Mouse (Mus musculus) left cerebral cortex, postnatal 10 days (tissue): ENCODE measurements around the gene Cbr3. TPM values are rescaled to one million over a fixed set of nuclear protein-coding genes. Genes with fewer than 3 reads are reported as not detected.
"Not testable (repeated sequence)": the region's sequence is repeated elsewhere in the genome, so short reads cannot be mapped to it uniquely, and the experiment has no call there.

Source experiments
- DNase-seq, 2 experiments: peaks; one replicate each; pipeline ENCODE4 v3.0.0; 2021 to 2022; ENCODE audit warnings: low spot score in 2 of 2, mixed read lengths in 1 of 2; ENCODE audit errors: extremely low spot score in 1 of 2
- intact Hi-C: fragments of 180-260 bp; cut with DNase I; formaldehyde crosslinking; loops from one replicate; pipeline ENCODE4 v1.15.1; 2025
- total RNA-seq, 2 experiments: library from RNA; stranded (reverse); gene quantifications; 2 replicates each; pipeline ENCODE4 v1.2.3; 2021

Cbr3 gene
- total RNA-seq, result 1 to 10 TPM; 9.5 to 9.6 TPM

DNA sequence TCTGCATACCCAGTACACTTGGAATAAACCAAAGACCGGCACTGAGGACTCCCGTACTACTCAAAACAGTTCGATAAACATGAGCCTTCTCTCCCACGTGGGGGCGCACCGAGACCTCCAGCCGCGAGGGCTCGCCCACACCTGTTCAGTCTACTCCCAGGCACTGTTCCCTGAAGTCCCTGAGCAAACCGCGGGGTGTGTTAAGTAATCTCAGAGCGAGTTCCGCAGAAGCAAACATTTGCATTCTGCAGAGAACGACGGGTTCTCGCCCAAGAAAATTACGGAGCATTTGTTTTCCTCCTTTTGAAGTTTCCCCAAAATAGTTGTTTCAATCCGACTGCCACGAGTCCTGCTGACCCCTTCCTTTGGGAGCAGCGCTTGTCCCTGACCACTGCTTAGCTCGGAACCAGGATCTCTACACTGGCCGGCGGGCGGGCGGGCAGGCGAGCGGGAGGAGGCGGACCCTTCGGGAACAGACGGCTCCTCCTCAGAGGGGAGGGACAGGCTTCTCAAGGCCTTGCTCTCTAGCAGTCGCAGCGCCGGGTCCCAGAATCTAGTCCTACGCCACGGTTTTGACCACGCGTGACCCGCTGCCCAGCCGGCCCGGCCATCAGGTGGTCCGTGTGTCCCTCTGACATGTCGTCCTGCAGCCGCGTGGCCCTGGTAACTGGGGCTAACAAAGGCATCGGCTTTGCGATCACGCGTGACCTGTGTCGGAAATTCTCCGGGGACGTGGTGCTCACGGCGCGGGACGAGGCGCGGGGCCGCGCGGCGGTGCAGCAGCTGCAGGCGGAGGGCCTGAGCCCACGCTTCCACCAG, at the start of gene Cbr3:
TSS of gene Cbr3 (plus strand) at position 527 of the 819 bp plus-strand sequence.
- intact Hi-C loops, result loop anchor here (5.0 kb wide), 1 partner anchor 104 kb away; no protein-coding TSS in a partner anchor
- peak; percentile 49 to 79 for DNase-seq

DNA sequence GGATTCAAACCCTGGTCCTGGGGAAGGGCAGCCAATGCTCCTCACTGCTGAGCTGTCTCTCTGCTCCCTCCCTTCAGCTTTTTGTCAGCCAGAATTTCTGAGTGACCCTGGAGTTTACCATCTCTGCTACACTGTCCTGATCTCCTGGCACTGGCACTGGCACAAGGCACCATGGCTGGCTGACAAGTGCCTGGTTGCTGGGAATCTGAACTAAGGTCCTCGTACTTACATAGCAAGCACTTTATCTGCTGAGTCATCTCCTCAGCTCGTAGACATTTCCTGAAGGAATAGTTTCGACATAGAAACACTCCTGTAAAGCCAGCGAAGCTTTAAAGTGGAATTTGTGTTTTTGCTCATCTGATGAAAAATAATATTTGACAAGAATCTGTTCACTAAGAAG, 39.0 kb upstream of the Cbr3 start:
- intact Hi-C loops, result no loop called here

DNA sequence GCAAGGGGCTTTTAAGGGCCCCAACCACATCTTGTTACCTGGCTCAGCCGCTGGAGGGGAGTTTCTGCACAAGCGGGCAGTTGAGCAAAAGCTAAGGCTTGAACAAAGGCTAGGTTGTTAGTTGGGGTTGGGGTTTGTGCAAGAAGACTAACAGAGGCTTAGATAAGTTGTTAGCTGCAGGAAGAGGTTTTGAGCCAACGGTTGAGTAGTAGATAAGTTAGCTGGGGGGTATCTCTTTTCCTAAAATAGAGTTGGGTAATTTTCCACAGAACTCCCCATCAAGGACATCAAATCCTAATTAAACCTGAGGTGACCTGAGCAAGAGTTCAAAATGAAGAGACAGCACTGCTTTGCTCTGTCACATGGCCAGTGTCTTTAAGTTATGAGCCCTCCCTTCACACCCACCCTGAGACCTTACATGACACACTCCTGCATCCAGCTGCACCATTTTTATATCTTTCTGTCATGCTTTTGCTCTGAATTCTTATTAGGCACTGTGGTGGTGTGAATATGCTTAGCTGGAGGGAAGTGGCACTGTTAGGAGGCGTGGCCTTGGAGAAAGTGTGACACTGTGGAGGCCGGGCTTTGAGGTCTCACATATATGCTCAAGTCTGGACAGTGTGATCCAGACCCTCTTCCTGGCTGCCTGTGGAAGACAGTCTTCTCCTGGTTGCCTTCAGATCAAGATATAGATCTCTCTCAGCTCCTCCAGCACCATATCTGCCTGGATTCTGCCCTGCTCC, 34.4 kb upstream of the Cbr3 start:
- DNase-seq, result no peak
- intact Hi-C loops, result no loop called here

More for the DNA sequence above, 39.0 kb upstream of the Cbr3 start:
- DNase-seq, result no peak

DNA sequence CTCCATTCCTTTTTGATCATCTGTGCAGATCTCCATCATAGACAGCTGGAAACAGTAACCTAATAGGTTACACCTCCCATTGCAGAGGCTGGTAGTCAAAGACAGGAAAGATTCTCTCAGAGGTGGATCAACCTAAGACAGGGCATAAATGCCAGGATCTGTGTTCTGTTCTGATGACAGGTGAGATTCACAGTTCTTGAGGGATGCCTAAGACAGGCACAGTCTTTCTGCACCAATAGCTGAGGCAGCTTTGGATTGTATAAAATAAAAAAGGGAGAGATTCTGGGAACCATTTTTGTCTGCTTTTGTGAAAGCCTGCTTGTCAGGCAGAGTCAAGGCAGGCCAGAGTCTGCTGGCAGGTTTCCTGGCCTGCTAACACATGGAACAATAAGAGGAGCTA, 15.0 kb upstream of the Cbr3 start:
- intact Hi-C loops, result no loop called here
- DNase-seq, result no peak

DNA sequence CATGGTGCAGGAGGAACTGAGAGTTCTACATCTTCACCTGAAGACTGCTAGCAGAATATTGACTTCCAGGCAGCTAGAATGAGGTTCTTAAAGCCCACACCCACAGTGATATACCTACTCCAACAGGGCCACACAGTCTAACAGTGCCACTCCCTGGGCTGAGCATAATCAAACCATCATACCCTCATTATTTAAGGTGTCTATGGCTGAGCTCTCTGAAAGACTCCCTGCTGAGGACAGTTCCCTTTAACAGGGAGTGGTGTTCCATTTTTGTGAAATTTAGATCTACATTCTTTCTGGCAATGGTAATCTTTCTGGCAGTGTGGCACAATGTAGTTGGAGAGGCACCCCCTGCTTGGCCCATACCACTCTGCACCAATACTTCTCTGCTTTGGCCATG, 13.5 kb upstream of the Cbr3 start:
- DNase-seq, result no peak
- intact Hi-C loops, result no loop called here

DNA sequence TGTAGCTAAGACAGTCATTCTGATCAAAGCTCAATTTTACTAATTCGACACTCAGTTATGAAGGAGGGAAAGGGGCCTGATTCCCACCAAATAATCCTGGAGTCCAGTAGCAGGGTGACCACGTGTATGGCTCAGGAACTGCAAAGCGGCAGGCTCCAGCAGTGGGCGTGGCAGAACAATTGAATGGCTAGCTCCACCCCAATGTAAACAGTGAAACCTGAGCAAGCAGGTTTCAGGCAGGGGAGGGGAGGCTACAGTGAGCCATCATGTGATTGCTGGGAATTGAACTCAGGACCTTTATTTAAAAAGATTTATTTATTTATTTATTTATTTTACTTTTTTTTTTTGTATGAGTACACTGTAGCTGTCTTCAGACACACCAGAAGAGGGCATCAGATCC, 12.5 kb upstream of the Cbr3 start:
- DNase-seq, intact Hi-C loops: not testable (repeated sequence)

DNA sequence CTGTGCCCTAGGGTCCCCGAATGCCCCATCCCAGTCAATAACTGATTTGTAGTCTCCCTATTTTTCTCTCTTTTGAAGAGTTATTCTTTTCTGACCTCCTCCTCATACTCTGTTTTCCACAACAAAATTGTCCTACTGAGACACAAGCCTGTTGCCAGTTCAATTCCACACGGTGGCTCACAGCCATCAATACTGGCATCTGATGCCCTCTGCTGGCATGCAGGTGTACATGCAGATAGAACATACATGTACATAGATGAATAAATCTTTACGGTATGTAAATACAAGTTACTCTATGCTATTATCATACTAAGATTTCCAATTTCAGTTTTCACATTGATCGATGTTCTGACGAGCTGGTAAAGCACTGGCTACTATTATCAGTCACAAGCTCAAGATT, 12.0 kb upstream of the Cbr3 start:
- intact Hi-C loops, result no loop called here
- no peak for DNase-seq

DNA sequence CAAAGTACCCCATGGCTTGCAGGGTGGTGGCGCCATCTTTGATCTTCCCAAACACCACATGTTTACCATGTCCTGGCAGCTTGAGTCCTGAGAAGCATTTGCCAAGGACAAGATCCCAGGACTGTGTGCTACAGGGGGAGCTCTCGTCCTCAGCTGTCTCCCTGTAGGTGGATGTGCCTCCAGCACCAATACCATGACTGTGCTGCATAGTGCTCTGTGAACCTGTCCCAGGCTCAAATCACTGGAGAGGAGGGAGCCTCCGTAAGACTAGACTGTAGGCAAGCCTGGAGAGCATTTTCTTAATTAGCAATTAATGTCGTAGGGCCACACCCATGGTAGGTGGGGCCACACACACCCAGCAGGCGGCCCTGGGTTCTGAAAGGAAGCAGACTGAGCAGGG, 6.6 kb upstream of the Cbr3 start:
- no peak for DNase-seq
- intact Hi-C loops, result no loop called here

DNA sequence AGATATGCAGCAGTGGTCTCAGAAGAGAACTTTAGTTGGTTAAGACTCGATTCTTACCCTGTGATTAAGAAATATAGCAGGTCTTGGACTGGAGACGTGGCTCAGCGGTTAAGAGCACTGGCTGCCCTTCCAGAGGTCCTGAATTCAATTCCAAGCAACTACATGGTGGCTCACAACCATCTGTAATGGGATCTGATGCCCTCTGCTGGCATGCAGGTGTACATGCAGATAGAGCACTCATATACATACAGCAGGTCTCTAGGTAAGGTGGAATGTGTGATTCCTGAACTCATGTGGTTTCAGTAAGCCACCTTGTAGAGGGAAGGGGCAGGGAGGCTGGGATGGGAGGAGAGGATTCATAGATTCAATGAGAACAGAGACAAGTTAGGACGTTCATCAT, 4.8 kb upstream of the Cbr3 start:
- intact Hi-C loops, result no loop called here
- DNase-seq, result no peak

DNA sequence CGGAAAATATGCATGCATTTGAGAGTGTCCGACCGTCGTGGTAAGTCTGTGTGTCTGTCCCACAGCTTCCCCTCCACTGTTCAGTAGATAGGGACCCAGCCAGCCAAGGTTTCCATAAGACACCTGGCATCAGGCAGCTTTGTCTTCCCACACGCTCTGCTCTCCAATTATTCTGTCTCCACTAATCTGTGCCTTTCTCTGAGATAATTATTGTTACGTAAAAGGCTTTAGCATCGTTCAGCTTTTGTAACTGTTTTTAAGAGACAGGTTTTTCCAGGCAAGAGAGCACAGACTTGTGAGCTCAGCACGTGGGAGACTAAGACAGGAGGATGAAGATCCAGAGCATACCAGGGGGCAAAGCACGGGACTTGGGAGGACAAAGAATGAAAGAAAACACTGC, 3.9 kb upstream of the Cbr3 start:
- DNase-seq, result no peak
- intact Hi-C loops, result no loop called here

DNA sequence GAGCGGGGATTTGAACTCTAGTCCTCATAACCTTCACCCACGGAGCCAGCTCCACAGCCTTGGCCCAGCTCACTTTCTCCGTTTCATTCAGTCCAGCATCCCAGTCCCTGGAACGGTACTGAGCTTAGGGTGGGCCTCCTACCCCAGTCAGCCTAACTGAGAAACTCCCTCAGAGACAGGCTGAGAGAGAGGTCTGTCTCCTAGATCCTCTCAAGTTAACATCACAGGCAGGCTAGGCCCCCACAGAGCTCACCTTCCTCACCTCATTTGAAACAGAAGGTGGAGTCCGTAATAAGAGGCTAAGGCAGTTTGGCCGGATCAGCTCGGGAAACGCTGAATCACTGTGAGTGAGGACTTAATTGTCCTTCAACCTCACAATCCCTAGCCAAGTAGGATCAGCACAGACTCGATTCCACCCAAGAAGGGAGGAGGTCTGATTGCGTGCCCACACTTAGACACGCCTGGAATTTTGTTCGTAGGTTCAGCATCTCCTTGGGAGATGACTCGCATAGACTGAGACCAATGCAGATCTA, 793 bp upstream of the Cbr3 start:
- DNase-seq, result no peak
- intact Hi-C loops, result loop anchor here (5.0 kb wide), 1 partner anchor 105 kb away; no protein-coding TSS in a partner anchor

DNA sequence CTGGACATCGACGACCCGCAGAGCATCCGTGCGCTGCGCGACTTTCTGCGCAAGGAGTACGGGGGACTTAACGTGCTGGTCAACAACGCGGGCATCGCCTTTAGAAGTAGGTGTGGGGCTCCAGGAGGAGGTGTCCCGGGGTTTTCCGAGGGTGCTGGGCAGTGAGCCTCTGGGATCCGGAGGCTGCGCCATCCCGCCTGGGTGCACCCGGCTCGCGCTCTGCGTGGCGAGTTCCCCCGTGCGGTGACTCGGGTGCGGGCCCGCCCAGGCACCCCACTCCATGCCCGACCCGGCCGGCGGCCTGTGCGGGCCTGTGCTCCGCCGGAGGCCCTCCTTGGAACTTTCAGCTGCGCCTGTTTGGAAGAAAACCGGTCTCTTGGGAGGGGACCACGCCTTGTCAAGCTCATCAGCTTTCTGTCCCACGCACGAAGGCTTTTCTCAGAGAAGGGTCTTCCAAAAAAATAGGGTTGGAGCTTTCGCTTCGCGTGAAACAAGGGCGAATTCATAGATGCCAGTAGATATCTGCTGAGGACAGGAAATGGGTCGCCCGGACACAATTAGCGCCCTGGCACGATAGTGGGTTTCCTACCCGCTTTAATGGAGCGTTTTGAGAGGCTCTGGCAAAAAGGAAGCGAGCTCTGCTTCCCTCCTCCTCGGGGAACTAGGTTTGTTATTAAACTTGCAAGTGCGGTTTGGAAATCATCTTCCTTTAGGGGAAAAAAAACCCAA, 657 bp downstream of the Cbr3 start:
- DNase-seq, result peak in 1 of 2 experiments; percentile 35
- intact Hi-C loops, result loop anchor here (5.0 kb wide), 1 partner anchor 104 kb away; no protein-coding TSS in a partner anchor

DNA sequence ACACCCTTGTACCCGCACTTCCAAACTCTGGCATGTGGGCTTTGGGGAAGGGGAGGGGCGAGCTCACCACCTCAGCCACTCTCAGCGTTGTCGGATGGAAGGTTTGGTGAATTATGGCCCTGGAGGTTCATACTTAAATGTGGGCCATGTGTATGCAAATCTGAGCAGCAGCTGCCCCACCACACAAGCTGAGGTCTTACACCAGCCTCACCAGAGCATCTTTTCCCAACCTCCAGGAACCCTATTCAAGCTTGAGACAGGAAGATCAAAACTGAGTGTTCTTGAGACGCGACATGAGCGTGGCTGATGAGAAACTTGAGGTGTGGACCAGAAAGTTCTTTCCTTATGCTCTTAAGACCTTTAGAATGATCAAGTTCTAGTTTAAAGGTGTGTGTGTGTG, 1.4 kb downstream of the Cbr3 start:
- DNase-seq, result no peak
- intact Hi-C loops, result loop anchor here (5.0 kb wide), 1 partner anchor 103 kb away; no protein-coding TSS in a partner anchor

DNA sequence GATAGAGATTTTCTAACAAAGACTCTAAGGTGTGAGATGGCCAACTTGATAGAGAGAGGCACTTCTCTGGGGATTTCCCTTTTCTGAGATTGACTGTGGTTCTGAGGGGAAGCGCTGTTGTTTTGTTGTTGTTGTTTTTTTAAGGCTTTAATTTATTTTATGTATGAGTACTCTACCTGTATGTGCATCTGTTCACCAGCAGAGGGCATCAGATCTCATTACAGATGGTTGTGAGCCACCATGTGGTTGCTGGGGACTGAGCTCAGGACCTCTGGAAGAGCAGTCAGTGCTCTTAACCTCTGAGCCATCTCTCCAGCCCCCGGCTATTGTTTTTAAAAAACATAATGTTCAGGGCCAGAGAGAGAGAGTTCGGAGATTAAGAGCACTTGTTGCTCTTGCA, 2.8 kb downstream of the Cbr3 start:
- intact Hi-C loops, result loop anchor here (5.0 kb wide), 1 partner anchor 82 kb away; no protein-coding TSS in a partner anchor
- DNase-seq, result not testable (repeated sequence)

DNA sequence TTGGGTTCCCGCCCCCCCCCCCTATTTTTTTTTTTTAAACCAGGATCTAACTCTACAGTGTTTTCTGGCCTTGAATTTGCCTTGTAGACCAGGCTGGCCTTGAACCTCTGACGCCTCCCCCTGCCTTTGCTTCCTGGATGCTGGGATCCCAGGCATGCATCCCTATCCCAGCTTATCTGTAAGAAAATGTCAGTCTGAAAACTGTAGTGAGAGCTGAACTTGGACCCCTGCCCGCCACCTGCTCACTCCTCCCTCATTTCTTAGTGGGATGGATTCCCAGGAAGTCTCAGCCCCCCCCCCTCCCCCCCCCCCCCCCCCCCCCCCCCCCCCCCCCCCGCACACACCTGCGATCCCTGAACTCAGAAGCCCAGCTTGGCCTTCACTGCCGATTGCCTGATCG, 3.4 kb downstream of the Cbr3 start:
- intact Hi-C loops, result loop anchor here (5.0 kb wide), 1 partner anchor 81 kb away; no protein-coding TSS in a partner anchor
- no peak for DNase-seq

DNA sequence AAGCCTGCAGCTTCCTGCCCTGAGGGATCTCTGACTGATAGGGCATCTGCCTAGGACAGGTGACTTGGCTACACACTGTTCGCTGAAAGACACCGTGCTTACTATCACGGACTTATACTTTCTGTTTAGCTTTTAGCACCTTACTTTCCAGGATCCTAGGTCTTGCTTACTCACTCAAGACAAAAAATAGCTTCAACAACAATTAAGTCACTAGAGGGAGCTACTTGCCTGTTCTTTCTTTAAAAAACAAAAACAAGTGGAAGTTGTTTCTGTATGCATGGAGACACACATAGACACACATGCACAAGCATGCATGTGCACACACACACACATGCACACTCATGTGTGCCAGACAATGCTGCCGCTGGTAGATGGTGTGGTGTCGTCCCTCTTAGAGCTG, 3.9 kb downstream of the Cbr3 start:
- intact Hi-C loops, result loop anchor here (5.0 kb wide), 1 partner anchor 80 kb away; no protein-coding TSS in a partner anchor
- DNase-seq, result no peak

DNA sequence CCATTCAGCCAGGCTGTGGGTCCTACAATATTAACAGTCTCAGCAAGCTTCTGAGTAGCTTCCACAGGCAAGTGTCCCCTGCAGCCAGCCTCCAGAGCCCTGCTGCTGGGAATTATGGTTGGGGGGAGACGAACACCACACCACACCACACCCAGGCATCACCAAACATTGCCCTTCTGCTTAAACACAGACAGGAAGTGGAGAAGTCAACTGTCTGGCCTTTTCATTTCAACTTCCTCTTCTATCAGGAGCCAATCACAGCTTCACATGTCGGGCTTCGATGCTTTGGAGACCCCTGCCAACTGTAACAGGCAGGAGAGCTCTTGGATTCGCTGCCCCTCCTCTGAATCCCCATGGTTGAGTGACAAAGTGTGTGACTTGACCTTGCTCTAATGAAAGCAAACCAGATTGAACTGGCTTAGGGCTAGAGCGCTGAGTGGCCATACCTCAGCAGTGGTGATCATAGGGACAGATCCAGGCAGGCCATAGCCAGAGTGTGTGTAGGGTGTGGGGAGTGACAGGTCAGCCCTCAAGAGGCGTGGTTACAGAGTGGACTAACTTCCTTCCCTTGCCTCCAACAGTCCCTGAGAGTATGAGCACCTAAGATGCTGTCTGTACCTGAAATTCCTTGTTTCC, 8.3 kb downstream of the Cbr3 start:
- intact Hi-C loops, result no loop called here
- no peak for DNase-seq

DNA sequence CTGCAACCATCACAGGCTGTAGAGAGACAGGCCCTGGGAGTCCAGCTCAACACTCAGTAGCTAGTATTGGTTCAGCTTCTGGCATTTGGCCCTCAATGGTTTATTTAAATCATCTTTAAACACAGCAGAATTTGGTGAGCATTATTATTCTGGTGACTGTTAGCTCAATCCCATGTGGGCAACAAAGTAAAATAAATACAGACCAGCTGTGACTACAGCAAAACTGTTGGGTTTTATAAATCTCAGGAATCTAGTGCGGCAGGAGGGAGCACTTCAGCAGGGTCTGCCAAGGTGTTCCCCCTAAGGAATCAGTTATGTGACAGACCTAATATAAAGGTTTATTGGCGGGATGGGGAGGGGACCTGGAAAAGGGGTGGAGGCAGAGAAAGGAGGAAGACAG, 9.7 kb downstream of the Cbr3 start:
- intact Hi-C loops, result no loop called here
- DNase-seq, result no peak

DNA sequence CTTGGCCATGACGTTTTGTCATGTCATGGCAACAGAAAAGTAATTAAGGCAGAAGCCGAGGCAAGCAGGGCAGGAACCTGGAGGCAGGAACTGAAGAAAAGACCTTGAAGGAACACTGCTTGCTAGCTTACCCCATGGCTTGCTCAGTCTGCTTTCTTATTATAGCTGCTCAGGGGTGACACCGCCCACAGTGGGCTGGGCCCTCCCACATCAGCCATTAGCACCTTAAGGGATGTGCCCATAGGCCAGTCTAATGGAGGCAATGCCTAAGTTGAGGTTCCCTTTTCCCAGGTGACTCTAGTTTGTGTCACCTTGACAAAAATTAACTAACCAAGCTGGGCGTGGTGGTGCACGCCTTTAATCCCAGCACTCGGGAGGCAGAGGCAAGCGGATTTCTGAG, 24.1 kb downstream of the Cbr3 start:
- intact Hi-C loops, result no loop called here
- no peak for DNase-seq
